Mouse (Mus musculus): ENCODE measurements at regions not wholly inside any gene's neighbourhood (a gene's known extent, or its start where the extent isn't known, plus 50 kb on each side); places are given as distances from the start of the nearest gene placed in this dataset.

DNA sequence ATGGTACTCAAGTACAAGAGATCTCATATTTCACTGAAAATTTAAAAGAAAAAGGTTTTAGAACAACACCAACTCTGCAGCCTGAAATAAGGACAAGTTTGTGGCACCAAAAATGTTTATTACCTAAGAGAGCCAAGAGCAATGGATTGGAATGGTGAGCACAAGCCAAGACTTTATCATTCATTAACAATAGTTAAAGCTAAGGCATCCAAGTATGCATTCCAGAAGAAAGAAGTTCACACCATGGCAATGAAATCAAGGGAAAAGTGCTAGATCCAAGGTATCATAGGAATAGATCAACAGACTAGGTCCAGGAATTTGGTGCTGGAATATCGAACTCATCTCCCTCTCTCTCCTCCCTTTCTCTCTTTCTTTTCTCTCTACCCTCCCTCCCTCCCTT, 63.8 kb upstream of the P3h2 start:
- Histone ChIP-seq H3K27me3 (replicated peaks) (no peaks in the 10 kb centered on the region), H3K4me3 (replicated peaks in 1 of 3; ENCODE audit: low read depth in 2 of 3, low read length in 2 of 3, poor library complexity in 1 of 3) (no peak overlapping the region), H3K9ac (ENCODE audit: insufficient read depth, low read depth) (no peak overlapping the region), H3K9me3 (replicated peaks; ENCODE audit: low read length) (no peaks in the 10 kb centered on the region), H3K79me2 (replicated peaks; ENCODE audit: control insufficient read depth, extremely low read depth, insufficient read depth, poor library complexity, severe bottlenecking) (no peaks in the 10 kb centered on the region), H3K27ac (ENCODE audit: insufficient read depth, low read depth) (no peak overlapping the region), H3K4me1 (ENCODE audit: control insufficient read depth in 1 of 2, insufficient read depth in 2 of 2) (peaks cover 0 to 10% of the 10 kb centered on the region in 2 experiments; a peak in 1 of 4 replicates), H3K36me3 (replicated peaks in 1 of 2; ENCODE audit: control insufficient read depth in 1 of 2, insufficient read depth in 1 of 2, low read length in 1 of 2) (no peaks in the 10 kb centered on the region), H3K4me2 (ENCODE audit: insufficient read depth, low read depth, poor library complexity, severe bottlenecking) (no peak overlapping the region)
- in situ Hi-C loops (cut with MboI; ENCODE audit: low pct_ligation_motif_present, low pct_unique_long_range_greater_than_20kb, low sequenced_read_pairs) (no loop called here), dilution Hi-C loops (cut with MboI; ENCODE audit: extremely low pct_ligation_motif_present, extremely low pct_unique_long_range_greater_than_20kb, low sequenced_read_pairs) (no loop called here)
- no peak for TF ChIP-seq KAT2A (IDR thresholded peaks at IDR 0.05; ENCODE audit: insufficient replicate concordance, low read length)
- TF ChIP-seq JUND (conservative IDR thresholded peaks at IDR 0.05; ENCODE audit: low read depth, low read length) = no peak
- TF ChIP-seq E2F4 (IDR thresholded peaks at IDR 0.05; ENCODE audit: insufficient replicate concordance, low read depth, low read length) = no peak
- TF ChIP-seq ZC3H11A (IDR thresholded peaks at IDR 0.05; ENCODE audit: low read depth, low read length) = no peak
- no peak for TF ChIP-seq USF1 (IDR thresholded peaks at IDR 0.05; ENCODE audit: low read depth, low read length)
- no peak for TF ChIP-seq HCFC1 (IDR thresholded peaks at IDR 0.05; ENCODE audit: low read depth, low read length)
- TF ChIP-seq CTCF (conservative IDR thresholded peaks at IDR 0.05 in 1 of 2, IDR thresholded peaks at IDR 0.05 in 1 of 2; ENCODE audit: low read depth in 2 of 2, low read length in 2 of 2) = no peak
- DNase-seq (ENCODE audit: extremely low read depth) = no peak

DNA sequence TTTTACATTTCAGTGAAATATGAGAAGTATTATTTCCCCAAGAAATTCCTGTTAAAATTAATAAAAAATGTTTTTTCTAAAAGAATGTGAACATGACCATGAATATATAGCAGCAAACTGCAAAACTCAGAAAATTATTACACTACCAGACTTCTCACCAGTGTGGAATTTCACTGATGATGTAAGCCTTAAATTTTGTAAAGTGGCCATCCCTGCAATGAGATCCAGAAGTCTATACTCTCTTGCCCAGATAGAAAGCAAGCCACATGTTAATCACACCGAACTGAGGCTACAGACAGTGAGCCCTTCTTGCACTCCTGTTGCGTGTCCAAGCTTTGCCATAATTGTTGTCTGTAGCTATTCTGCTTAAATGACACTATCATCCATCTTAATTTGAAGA, 62.6 kb upstream of the P3h2 start:
- Histone ChIP-seq H3K9me3 (replicated peaks; ENCODE audit: low read length) (no peaks in the 10 kb centered on the region), H3K9ac (ENCODE audit: insufficient read depth, low read depth) (no peak overlapping the region), H3K36me3 (replicated peaks in 1 of 2; ENCODE audit: control insufficient read depth in 1 of 2, insufficient read depth in 1 of 2, low read length in 1 of 2) (no peaks in the 10 kb centered on the region), H3K4me3 (replicated peaks in 1 of 3; ENCODE audit: low read depth in 2 of 3, low read length in 2 of 3, poor library complexity in 1 of 3) (no peak overlapping the region), H3K27me3 (replicated peaks) (no peaks in the 10 kb centered on the region), H3K4me1 (ENCODE audit: control insufficient read depth in 1 of 2, insufficient read depth in 2 of 2) (peaks cover 0 to 10% of the 10 kb centered on the region in 2 experiments; a peak in 1 of 4 replicates), H3K4me2 (ENCODE audit: insufficient read depth, low read depth, poor library complexity, severe bottlenecking) (no peak overlapping the region), H3K79me2 (replicated peaks; ENCODE audit: control insufficient read depth, extremely low read depth, insufficient read depth, poor library complexity, severe bottlenecking) (no peaks in the 10 kb centered on the region), H3K27ac (ENCODE audit: insufficient read depth, low read depth) (no peak overlapping the region)
- in situ Hi-C loops (cut with MboI; ENCODE audit: low pct_ligation_motif_present, low pct_unique_long_range_greater_than_20kb, low sequenced_read_pairs) (no loop called here), dilution Hi-C loops (cut with MboI; ENCODE audit: extremely low pct_ligation_motif_present, extremely low pct_unique_long_range_greater_than_20kb, low sequenced_read_pairs) (no loop called here)
- DNase-seq (ENCODE audit: extremely low read depth) = no peak
- no peak for TF ChIP-seq RCOR1 (conservative IDR thresholded peaks at IDR 0.05; ENCODE audit: low read depth, low read length)
- no peak for TF ChIP-seq MAZ (IDR thresholded peaks at IDR 0.05; ENCODE audit: low read depth, low read length)
- no peak for TF ChIP-seq ZKSCAN1 (IDR thresholded peaks at IDR 0.05; ENCODE audit: borderline replicate concordance, low read depth, low read length)
- no peak for TF ChIP-seq KAT2A (IDR thresholded peaks at IDR 0.05; ENCODE audit: insufficient replicate concordance, low read length)
- no peak for TF ChIP-seq JUND (conservative IDR thresholded peaks at IDR 0.05; ENCODE audit: low read depth, low read length)
- no peak for TF ChIP-seq UBTF (IDR thresholded peaks at IDR 0.05; ENCODE audit: low read depth, low read length)
- no peak for TF ChIP-seq ZNF384 (IDR thresholded peaks at IDR 0.05; ENCODE audit: low read depth, low read length)
- TF ChIP-seq MEF2A (IDR thresholded peaks at IDR 0.05; ENCODE audit: borderline replicate concordance, low read depth, low read length) = no peak
- no peak for TF ChIP-seq HCFC1 (IDR thresholded peaks at IDR 0.05; ENCODE audit: low read depth, low read length)
- no peak for TF ChIP-seq E2F4 (IDR thresholded peaks at IDR 0.05; ENCODE audit: insufficient replicate concordance, low read depth, low read length)
- no peak for TF ChIP-seq TBP (conservative IDR thresholded peaks at IDR 0.05; ENCODE audit: low read depth, low read length)
- TF ChIP-seq ELF1 (IDR thresholded peaks at IDR 0.05; ENCODE audit: low read depth, low read length) = no peak
- no peak for TF ChIP-seq CHD1 (IDR thresholded peaks at IDR 0.05; ENCODE audit: low read depth, low read length)

Measured in CH12.LX (cell line).